Mouse (Mus musculus) frontal cortex, postnatal 36 days (tissue): ENCODE measurements around the gene Cxcl15.

ENCODE experiments used
- DNase-seq, 2 experiments: peaks; one replicate each; pipeline ENCODE4 v3.0.0; 2022; ENCODE audit warnings: low spot score in 2 of 2

Cxcl15 gene

GRCm38 (mm10) chr5:90794195-90794625, at the start of gene Cxcl15:
Cxcl15 (plus strand) TSS chr5:90794534.
- DNase-seq = no peak

- no peak for DNase-seq
Measured at GRCm38 (mm10) chr5:90753934-90754333, 40.4 kb upstream of the Cxcl15 start.

GRCm38 (mm10) chr5:90758020-90758605, 36.2 kb upstream of the Cxcl15 start:
- DNase-seq = no peak

GRCm38 (mm10) chr5:90759077-90760065, 35.0 kb upstream of the Cxcl15 start, which contains the start of gene Cxcl5:
Cxcl5 (plus strand) TSS chr5:90759360.
- DNase-seq = peak in 1 of 2 experiments; percentile 7

- DNase-seq = no peak
Measured at GRCm38 (mm10) chr5:90760303-90760702, 34.0 kb upstream of the Cxcl15 start.

GRCm38 (mm10) chr5:90760844-90761243, 33.5 kb upstream of the Cxcl15 start:
- no peak for DNase-seq

- DNase-seq = no peak
Measured at GRCm38 (mm10) chr5:90761834-90762233, 32.5 kb upstream of the Cxcl15 start.

GRCm38 (mm10) chr5:90763912-90764665, 30.2 kb upstream of the Cxcl15 start:
- no peak for DNase-seq

GRCm38 (mm10) chr5:90765821-90766606, 28.3 kb upstream of the Cxcl15 start:
- DNase-seq = no peak

- DNase-seq = no peak
Measured at GRCm38 (mm10) chr5:90768218-90768617, 26.1 kb upstream of the Cxcl15 start, which contains the start of gene Ppbp. Ppbp (plus strand) TSS chr5:90768518.

- DNase-seq = no peak
Measured at GRCm38 (mm10) chr5:90771369-90771768, 23.0 kb upstream of the Cxcl15 start.

- no peak for DNase-seq
Measured at GRCm38 (mm10) chr5:90771880-90772653, 22.3 kb upstream of the Cxcl15 start, which contains the start of gene Pf4. Pf4 (plus strand) TSS chr5:90772435.

GRCm38 (mm10) chr5:90775562-90775961, 18.8 kb upstream of the Cxcl15 start:
- no peak for DNase-seq

- no peak for DNase-seq
Measured at GRCm38 (mm10) chr5:90777621-90778020, 16.7 kb upstream of the Cxcl15 start.

- no peak for DNase-seq
Measured at GRCm38 (mm10) chr5:90778856-90779255, 15.5 kb upstream of the Cxcl15 start.

- DNase-seq = no peak
Measured at GRCm38 (mm10) chr5:90783697-90784096, 10.6 kb upstream of the Cxcl15 start.

- no peak for DNase-seq
Measured at GRCm38 (mm10) chr5:90785659-90786588, 8.4 kb upstream of the Cxcl15 start, which contains the start of gene Cxcl3. Cxcl3 (plus strand) TSS chr5:90786103.

- DNase-seq = no peak
Measured at GRCm38 (mm10) chr5:90788114-90788513, 6.2 kb upstream of the Cxcl15 start.
